Mouse (Mus musculus) liver, embryonic 13.5 days (tissue): ENCODE measurements at regions not wholly inside any gene's neighbourhood (a gene's known extent, or its start where the extent isn't known, plus 50 kb on each side); places are given as distances from the start of the nearest gene placed in this dataset.

Experiments
- ATAC-seq: fragments of 200-750 bp; cut with Nextera tagmentation; 2 replicates; pipeline ENCODE4 v1.8.0; 2017; ENCODE audit warnings: low read depth, mild to moderate bottlenecking, moderate number of reproducible peaks, moderate library complexity
- DNase-seq: peaks from one replicate; pipeline ENCODE4 v3.0.0; 2022
- H3K27ac ChIP-seq: fragments of 300-500 bp; sonication (generic); 2 replicates; pipeline ENCODE4 v1.5.1; 2015; ENCODE audit warnings: moderate library complexity, mild to moderate bottlenecking, inconsistent platforms
- H3K27me3 ChIP-seq: fragments of 300-500 bp; sonication (generic); 2 replicates; pipeline ENCODE4 v1.6.1; 2015; ENCODE audit warnings: mild to moderate bottlenecking, inconsistent platforms
- H3K36me3 ChIP-seq: fragments of 300-500 bp; sonication (generic); 2 replicates; pipeline ENCODE4 v1.6.1; 2015; ENCODE audit warnings: mild to moderate bottlenecking, inconsistent platforms
- H3K4me1 ChIP-seq: fragments of 300-500 bp; sonication (generic); replicated peaks from 2 replicates; pipeline ENCODE4 v1.6.1; 2015; ENCODE audit warnings: inconsistent platforms
- H3K4me2 ChIP-seq: fragments of 300-500 bp; sonication (generic); 2 replicates; pipeline ENCODE4 v1.6.1; 2015; ENCODE audit warnings: inconsistent platforms, mild to moderate bottlenecking, moderate library complexity
- H3K4me3 ChIP-seq: fragments of 300-500 bp; sonication (generic); replicated peaks from 2 replicates; pipeline ENCODE4 v1.5.1; 2015; ENCODE audit warnings: mild to moderate bottlenecking, inconsistent platforms
- H3K9ac ChIP-seq: fragments of 300-500 bp; sonication (generic); 2 replicates; pipeline ENCODE4 v1.6.1; 2015; ENCODE audit warnings: mild to moderate bottlenecking, inconsistent platforms
- H3K9me3 ChIP-seq: fragments of 300-500 bp; sonication (generic); replicated peaks from 2 replicates; pipeline ENCODE4 v1.6.1; 2016; ENCODE audit warnings: inconsistent platforms
- WGBS: fragments of 180-500 bp; shearing (Covaris S2); methylation state at CpG from one replicate; pipeline ENCODE4 v1.1.7; 2015; ENCODE audit not compliant: insufficient replicate concordance; 5-methylcytosine and 5-hydroxymethylcytosine counted together

DNA sequence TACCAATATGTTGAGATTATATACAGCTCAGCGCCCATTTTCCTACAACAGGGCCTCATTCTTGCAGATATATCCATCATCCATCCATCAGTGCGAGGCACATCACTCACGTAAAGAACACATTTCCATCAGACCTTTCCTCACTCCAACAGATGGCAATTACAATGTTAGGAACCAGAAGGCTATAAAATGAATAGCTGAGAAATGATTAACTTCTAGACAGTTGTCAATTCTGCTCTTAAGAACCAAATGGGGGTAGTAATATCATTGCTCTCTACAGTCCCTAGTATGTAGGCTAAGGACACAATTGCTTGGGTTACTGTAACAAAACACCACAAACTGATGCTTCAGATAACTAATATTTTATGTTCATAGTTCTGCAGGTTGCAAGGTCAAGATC, 176.1 kb upstream of the Sash1 start:
- no peak overlapping the region for H3K4me2 ChIP-seq
- H3K27ac ChIP-seq, result no peak overlapping the region
- H3K9ac ChIP-seq, result no peak overlapping the region
- H3K36me3 ChIP-seq, result no peaks in the 10 kb centered on the region
- 60% methylated on average over 3 of the region's 3 CpGs for WGBS
- DNase-seq, result no peak
- H3K27me3 ChIP-seq, result no peaks in the 10 kb centered on the region
- no peak for ATAC-seq
- H3K4me1 ChIP-seq, result no peaks in the 10 kb centered on the region
- H3K4me3 ChIP-seq, result no peak overlapping the region
- no peaks in the 10 kb centered on the region for H3K9me3 ChIP-seq

DNA sequence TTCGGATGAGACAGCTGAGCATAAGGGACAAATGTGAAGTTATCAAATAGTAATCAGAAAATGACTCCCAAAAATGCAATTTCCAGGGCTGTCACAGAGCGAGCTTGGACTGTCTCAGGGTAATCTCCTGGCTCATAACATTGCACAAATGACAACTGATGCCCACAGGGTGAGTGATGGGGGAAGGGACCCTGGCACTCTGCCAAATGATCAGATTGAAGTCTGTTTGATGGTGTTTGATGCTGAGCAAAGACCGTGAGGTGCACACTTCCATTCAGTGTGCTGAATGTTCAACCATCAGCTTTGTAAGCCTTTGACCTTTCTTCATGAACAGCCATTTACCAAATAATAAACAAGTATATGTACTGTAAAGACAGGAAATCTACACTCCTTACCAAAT, 169.4 kb upstream of the Sash1 start:
- Histone ChIP-seq H3K9ac (no peak overlapping the region), H3K4me1 (no peaks in the 10 kb centered on the region), H3K4me3 (no peak overlapping the region), H3K27me3 (no peaks in the 10 kb centered on the region), H3K27ac (no peak overlapping the region), H3K9me3 (no peaks in the 10 kb centered on the region), H3K4me2 (no peak overlapping the region), H3K36me3 (no peaks in the 10 kb centered on the region)
- DNase-seq (no peak), ATAC-seq (no peak)
- 50% methylated on average over 3 of the region's 3 CpGs for WGBS

DNA sequence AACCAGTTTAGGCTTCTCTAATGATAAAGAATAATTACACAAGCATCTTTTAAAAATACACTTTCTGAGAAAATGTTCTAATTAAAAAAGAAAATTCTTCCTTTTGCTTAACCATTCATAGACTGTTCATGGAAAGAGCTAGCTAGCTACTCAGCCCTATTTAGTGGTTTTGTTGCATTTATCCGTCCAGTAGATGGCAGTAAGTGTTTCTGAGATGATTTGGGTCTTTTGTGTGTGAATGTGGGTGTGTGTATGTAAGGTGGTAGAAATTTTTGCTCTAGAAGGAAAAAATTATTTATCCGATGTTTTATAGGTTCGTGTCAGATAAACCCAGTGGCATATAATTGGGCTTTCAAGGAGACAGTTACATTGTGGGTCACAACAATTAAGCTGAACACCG, 167.5 kb upstream of the Sash1 start:
- Histone ChIP-seq H3K9ac (no peak overlapping the region), H3K4me3 (no peak overlapping the region), H3K9me3 (no peaks in the 10 kb centered on the region), H3K4me1 (no peaks in the 10 kb centered on the region), H3K27me3 (no peaks in the 10 kb centered on the region), H3K36me3 (no peaks in the 10 kb centered on the region), H3K4me2 (no peak overlapping the region), H3K27ac (no peak overlapping the region)
- DNase-seq (no peak), ATAC-seq (no peak)
- 42% methylated on average over 4 of the region's 4 CpGs for whole genome bisulfite sequencing

DNA sequence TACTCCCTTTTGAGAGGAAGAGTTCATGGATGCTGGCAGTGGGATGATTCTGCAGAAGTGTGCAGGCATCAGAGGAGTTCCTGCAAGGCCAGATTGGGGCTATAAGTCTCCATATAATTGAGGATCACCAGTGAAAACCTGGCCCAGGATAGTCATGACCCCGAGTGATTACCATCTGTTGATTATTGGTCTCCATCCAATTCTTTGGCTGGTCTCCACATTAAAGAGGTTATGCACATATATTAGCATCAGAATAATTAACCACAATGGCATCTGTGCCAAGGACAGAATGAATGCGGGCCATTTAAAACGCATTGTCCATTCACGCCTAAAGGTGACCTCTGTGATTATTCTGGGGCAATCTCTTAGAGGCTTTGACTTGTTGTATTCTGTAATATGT, 161.5 kb upstream of the Sash1 start:
- H3K27me3 ChIP-seq, result no peaks in the 10 kb centered on the region
- ATAC-seq (no peak), DNase-seq (no peak)
- no peaks in the 10 kb centered on the region for H3K36me3 ChIP-seq
- H3K9me3 ChIP-seq, result no peaks in the 10 kb centered on the region
- 72% methylated on average over 4 of the region's 4 CpGs for WGBS
- no peak overlapping the region for H3K4me3 ChIP-seq
- no peak overlapping the region for H3K4me2 ChIP-seq
- no peak overlapping the region for H3K9ac ChIP-seq
- no peaks in the 10 kb centered on the region for H3K4me1 ChIP-seq
- H3K27ac ChIP-seq, result no peak overlapping the region

DNA sequence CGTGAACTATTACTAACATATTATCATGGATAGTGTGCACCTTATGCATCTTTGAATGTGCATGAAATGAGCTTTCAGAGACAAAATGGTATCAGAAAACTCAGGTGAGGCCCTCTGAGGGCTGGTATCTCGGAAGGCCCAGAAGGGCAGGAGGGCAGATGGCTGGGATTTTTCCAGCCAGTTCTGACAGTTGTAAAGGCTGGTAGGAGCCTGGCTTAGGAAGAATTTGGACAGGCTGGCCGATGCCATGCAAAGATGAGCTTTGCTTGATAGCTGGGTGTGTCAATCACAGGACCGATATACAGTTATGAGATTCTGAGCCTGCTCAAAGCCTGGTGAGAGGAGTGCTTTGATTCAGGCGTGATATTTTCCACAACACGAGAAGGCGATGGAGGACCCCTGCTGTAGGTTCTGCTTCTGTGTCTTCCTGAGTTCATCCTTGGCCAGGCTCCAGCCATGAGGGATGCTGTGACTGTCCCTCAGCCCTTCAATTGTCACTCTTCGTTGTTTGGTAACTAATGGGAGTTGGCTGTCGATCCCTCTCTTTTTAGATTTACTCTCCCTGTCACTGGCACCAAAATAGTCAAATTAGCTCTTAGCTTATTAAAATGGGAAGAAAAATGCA, 159.0 kb upstream of the Sash1 start:
- H3K4me1 ChIP-seq, result no peaks in the 10 kb centered on the region
- DNase-seq, result no peak
- no peak overlapping the region for H3K27ac ChIP-seq
- H3K36me3 ChIP-seq, result no peaks in the 10 kb centered on the region
- 65% methylated on average over 9 of the region's 9 CpGs for WGBS
- no peaks in the 10 kb centered on the region for H3K27me3 ChIP-seq
- H3K9ac ChIP-seq, result no peak overlapping the region
- no peak overlapping the region for H3K4me3 ChIP-seq
- ATAC-seq, result no peak
- no peak overlapping the region for H3K4me2 ChIP-seq
- H3K9me3 ChIP-seq, result no peaks in the 10 kb centered on the region

DNA sequence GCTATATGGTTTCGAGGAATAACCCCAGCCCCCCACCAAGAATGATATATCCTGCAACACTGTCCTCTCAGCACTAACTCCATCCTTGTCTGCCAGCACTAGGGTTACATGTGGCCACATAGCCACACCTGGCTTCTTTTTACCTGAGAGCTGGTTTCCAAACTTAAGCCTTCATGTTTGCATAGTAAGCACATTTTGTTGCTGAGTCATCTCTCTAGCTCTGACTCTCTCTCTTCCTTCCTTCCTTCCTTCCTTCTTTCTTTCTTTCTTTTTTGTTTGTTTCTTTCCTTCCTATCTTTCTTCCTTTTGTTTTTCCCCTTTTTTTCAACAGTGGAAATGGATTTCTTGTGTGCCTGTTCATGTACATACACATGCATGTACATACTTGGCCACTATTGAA, 157.6 kb upstream of the Sash1 start:
- WGBS, result 75% methylated on average over 1 of the region's 1 CpGs
- ATAC-seq (no peak), DNase-seq (no peak)
- H3K9ac ChIP-seq, result no peak overlapping the region
- H3K27ac ChIP-seq, result no peak overlapping the region
- H3K9me3 ChIP-seq, result no peaks in the 10 kb centered on the region
- H3K36me3 ChIP-seq, result no peaks in the 10 kb centered on the region
- no peaks in the 10 kb centered on the region for H3K27me3 ChIP-seq
- H3K4me3 ChIP-seq, result no peak overlapping the region
- H3K4me2 ChIP-seq, result no peak overlapping the region
- no peaks in the 10 kb centered on the region for H3K4me1 ChIP-seq

DNA sequence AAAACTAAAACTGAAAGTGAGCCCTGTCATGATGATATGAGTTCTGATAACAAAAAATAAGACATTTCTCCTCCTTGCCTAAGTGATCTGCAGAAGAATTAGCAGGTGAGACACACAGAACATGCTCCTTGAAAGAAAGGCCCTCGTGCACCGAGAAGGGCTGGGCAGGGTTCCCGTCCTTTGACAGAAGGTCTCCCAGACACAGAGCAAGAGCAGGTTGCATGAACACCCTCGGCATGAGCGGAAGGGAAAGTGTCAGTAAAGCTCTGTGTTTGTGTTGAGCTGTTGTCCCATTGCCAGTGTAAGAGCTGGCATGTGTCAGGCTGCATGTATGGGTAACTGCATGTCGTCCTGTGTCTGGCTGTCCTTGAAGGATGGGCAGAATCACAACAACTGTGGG, 144.6 kb upstream of the Sash1 start:
- Histone ChIP-seq H3K4me2 (no peak overlapping the region), H3K27me3 (no peaks in the 10 kb centered on the region), H3K4me1 (no peaks in the 10 kb centered on the region), H3K4me3 (no peak overlapping the region), H3K27ac (no peak overlapping the region), H3K9me3 (no peaks in the 10 kb centered on the region), H3K9ac (no peak overlapping the region), H3K36me3 (no peaks in the 10 kb centered on the region)
- WGBS, result 65% methylated on average over 6 of the region's 6 CpGs
- DNase-seq (no peak), ATAC-seq (no peak)

DNA sequence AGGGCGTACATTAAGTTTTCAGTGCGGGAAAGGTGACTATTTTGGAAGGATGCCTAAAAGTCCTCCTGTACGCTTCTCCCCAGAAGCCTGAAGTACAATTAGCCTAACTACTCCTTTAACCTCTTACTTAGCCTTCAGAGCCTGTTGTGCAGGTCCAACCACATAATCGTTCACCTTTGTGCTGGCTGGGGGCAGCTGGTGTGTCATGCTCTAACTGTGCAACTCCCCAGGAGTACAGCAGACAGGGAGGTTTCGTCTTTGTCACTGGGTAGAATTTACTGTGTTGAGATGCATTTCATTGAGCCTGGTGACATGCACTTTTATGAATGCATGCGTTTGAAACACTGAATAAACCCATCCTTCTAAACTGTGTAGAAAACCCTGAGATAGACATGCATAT, 143.6 kb upstream of the Sash1 start:
- Histone ChIP-seq H3K9me3 (no peaks in the 10 kb centered on the region), H3K27ac (no peak overlapping the region), H3K27me3 (no peaks in the 10 kb centered on the region)

DNA sequence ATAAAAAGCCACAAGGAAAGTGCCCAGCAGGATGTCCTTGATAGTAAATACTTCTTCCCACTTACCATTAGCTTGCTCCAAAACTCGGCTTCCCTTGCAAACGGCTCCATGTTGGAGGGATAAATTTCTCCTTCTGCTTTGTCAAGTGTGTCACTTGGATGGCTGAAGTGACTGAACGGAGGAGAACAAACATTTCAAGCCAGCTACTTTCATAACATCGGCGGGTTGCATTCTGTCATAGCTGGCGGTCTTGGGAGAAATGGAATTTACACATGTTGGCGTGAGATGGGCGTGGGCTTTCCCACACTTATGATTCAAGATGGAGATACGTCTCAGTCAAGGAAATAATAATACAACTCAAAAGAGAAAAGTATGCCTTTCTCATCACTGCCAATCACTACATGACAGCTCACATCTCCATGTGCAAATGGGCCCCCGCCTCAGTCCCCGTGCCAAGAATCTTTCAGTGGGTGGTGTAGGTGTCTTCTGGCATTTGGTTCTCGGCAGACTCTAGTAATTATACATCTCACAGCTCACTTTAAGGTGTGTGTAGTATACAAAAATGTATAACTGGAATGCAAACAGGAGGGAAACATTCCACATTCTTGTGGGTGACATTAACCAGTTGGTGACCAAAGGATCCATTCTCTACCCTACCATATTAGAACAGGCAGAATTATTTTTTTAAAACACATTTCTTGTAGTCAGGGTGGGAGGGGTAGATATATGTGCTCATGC, 141.4 kb upstream of the Sash1 start:
- DNase-seq, result no peak
- ATAC-seq, result no peak
- H3K4me3 ChIP-seq, result no peak overlapping the region
- H3K9me3 ChIP-seq, result no peaks in the 10 kb centered on the region
- no peaks in the 10 kb centered on the region for H3K36me3 ChIP-seq
- no peak overlapping the region for H3K27ac ChIP-seq
- H3K4me2 ChIP-seq, result no peak overlapping the region
- H3K4me1 ChIP-seq, result no peaks in the 10 kb centered on the region
- no peaks in the 10 kb centered on the region for H3K27me3 ChIP-seq
- H3K9ac ChIP-seq, result no peak overlapping the region
- WGBS, result 72% methylated on average over 12 of the region's 12 CpGs

More for the DNA sequence above, 143.6 kb upstream of the Sash1 start:
- Histone ChIP-seq H3K4me1 (no peaks in the 10 kb centered on the region), H3K9ac (no peak overlapping the region), H3K4me2 (no peak overlapping the region), H3K36me3 (no peaks in the 10 kb centered on the region), H3K4me3 (no peak overlapping the region)
- WGBS, result 71% methylated on average over 6 of the region's 6 CpGs
- ATAC-seq (no peak), DNase-seq (no peak)

DNA sequence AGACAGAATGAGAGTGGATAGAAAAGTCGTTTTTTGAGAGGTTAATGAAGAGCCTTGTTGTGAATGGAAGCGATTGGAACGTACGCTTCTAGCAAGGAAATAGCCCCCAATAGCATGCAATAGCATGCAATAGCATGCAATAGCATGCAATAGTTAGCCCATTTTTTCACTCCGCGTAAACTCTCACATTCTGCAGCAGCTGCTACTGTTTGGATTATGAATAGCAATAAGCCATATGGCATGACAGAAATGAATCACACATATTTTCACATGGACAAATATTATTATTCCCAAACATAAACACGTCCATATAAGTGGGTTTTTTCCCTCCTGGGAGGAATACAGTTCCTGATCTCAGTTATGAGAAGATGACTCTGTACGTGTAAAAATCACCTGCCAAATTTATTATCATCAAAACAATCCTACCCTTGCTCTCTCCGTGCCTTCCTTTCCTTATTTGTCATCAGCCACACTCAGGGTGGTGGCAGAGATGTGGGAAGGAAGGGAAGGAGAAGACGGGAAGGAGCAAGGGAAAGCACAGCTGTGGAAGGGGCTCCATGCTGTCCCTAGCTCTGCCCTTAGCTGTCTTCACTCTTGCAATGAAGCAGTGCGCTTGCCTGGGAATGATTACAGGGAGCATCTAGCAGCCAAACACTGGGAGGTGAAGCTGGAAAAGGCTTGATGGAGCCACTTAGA, 129.1 kb upstream of the Sash1 start:
- Histone ChIP-seq H3K4me3 (no peak overlapping the region), H3K4me2 (no peak overlapping the region), H3K9ac (no peak overlapping the region), H3K27me3 (no peaks in the 10 kb centered on the region), H3K27ac (no peak overlapping the region), H3K9me3 (no peaks in the 10 kb centered on the region), H3K4me1 (no peaks in the 10 kb centered on the region), H3K36me3 (no peaks in the 10 kb centered on the region)
- DNase-seq, result no peak
- WGBS, result 63% methylated on average over 11 of the region's 11 CpGs
- no peak for ATAC-seq

DNA sequence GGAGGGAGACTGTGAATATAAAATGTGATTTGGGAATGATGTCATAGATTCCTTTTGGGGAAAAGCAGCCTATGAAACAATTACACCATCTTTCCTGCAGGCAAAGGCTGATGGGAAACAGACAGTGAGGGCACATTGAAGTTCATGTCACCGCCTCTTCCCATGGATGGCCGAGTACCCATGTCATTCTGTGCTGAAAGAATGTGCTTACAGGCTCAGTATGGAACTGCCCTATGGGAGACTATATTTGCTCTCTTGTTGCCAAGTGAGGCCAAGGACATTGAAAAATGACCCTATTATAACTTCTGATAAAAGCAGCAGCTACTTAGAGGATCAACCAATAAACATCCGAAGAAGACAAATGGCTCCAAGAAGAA, 127.7 kb upstream of the Sash1 start:
- Histone ChIP-seq H3K27me3 (no peaks in the 10 kb centered on the region), H3K4me1 (no peaks in the 10 kb centered on the region)
- WGBS, result 65% methylated on average over 3 of the region's 3 CpGs

More for the DNA sequence above, 127.7 kb upstream of the Sash1 start:
- no peak overlapping the region for H3K9ac ChIP-seq
- DNase-seq, result no peak
- no peak overlapping the region for H3K27ac ChIP-seq
- H3K4me2 ChIP-seq, result no peak overlapping the region
- no peaks in the 10 kb centered on the region for H3K36me3 ChIP-seq
- no peak for ATAC-seq
- H3K4me3 ChIP-seq, result no peak overlapping the region
- no peaks in the 10 kb centered on the region for H3K9me3 ChIP-seq
